Mouse (Mus musculus) E14TG2a.4 (cell line): Measurements from ENCODE around the gene Ccdc70.

Experiments used
- CTCF ChIP-seq: conservative IDR thresholded peaks from 2 replicates; pipeline ENCODE4 v1.5.1; 2014; ENCODE audit warnings: low read length
- NANOG ChIP-seq: IDR thresholded peaks from 2 replicates; pipeline ENCODE4 v1.6.1; 2014; ENCODE audit warnings: borderline replicate concordance, low read length, mixed read lengths

DNA sequence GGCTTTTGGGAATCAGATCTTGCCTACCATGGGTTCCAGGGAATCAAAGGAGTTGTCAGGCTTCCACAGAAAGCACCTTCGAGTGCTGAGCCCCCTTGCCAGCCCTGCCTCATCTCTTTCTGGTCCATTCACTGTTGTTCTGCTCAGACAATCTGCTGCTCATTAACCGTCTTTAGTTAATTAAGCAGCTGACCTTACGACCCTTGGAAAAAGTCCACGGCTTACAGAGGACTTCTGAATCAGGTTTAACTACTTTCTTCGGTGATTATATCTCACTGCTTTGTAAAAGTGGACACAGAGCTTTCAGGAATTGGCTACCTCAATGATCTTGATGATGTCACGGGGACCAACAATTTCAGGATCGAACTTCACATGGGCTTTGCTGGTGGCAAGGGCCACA lies 48.2 kb downstream of the Ccdc70 start:
- no peak for TF ChIP-seq CTCF
- TF ChIP-seq NANOG: no peak
